17 mouse cellular contexts compared by ENCODE assay signal in genomic region chr13:99437051-99437450, GRCm38 (mm10).
A peak's percentile ranks its signal among the peaks of the same experiment; 100 is the strongest.
DNase-seq lines count a peak whose midpoint lies in the region; TF ChIP-seq lines count a peak whose summit lies in the region.
"Had no signal": no experiment of that assay in that cellular context is flagged by ENCODE, and none has a peak within 500 bp of the region (broad histone marks: within the 10 kb centered on the region; RNA-seq: fewer than 3 reads in every experiment).

No protein-coding gene starts in this region.

- H3K4me3 ChIP-seq in layer of hippocampus, adult 2 months, result no peak overlapping the region

- H3K27ac ChIP-seq in layer of hippocampus, adult 2 months, result peak overlapping the region; percentile 46; the same call in 1 of the 2 replicates

- TF ChIP-seq CTCF in layer of hippocampus, adult 2 months (conservative IDR thresholded peaks at IDR 0.05), result no peak

- DNase-seq in heart, adult 11 months, result peak; percentile 58
- no peak for DNase-seq in heart, postnatal 4 days
- no peak for DNase-seq in layer of hippocampus, adult 2 months (ENCODE audit: low spot score in 2 of 2)
- no peak for DNase-seq in layer of hippocampus, adult 11-12 months (ENCODE audit: low spot score)
- DNase-seq in MN1 (ENCODE audit: low spot score), result peak; percentile 68
- no peak for DNase-seq in left cerebral cortex, adult 11 months (ENCODE audit: low spot score)
- DNase-seq: adrenal gland, adult 2 months; adrenal gland, adult 8-10 months; adrenal gland, postnatal 10 days; adrenal gland, postnatal 14 days; adrenal gland, postnatal 25 days; adrenal gland, postnatal 36 days; B cell, adult 2 months; cerebellum, adult 11 months; cerebellum, adult 11-12 months; cerebellum, adult 18-20 months; cerebellum, adult 2 months had no signal

Comparison
In these comparisons a context has a peak if more than half of its experiments do, and no peak if none do; other contexts are left out.
1. DNase-seq: peak in heart, adult 11 months (single experiment) and MN1 (single experiment); none in heart, postnatal 4 days (single experiment), layer of hippocampus, adult 2 months (0 of 2), layer of hippocampus, adult 11-12 months (single experiment) and left cerebral cortex, adult 11 months (single experiment).